In the genomic region with DNA sequence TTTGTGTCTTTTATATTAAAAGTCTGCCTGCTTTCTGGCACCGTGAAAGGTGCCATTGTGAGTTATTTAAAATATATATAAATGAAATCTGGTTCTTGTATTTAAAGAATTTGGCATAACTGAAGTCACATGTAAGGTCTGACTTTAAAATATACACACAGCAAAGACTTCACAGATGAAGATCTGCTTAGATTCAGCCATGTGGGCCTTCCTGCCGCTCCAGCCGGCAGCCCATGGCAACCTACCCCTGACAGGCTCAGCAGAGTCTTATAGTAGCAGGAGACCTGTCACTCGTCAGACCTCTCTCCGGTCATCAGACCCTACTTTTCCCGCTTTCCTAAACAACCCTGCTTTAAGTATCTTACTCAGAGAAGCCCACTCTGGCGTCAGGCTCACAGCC, we compare ENCODE assay signal across 17 mouse cellular contexts.
"Had no signal": no experiment of that assay in that cellular context is flagged by ENCODE, and none has a peak within 500 bp of the region (broad histone marks: within the 10 kb centered on the region; RNA-seq: fewer than 3 reads in every experiment).

No protein-coding gene starts in this region.

- H3K27me3 ChIP-seq: neural tube, embryonic 12.5 days; neural tube, embryonic 13.5 days; neural tube, embryonic 15.5 days; stomach, embryonic 15.5 days had no signal

- H3K4me3 ChIP-seq: neural tube, embryonic 12.5 days; neural tube, embryonic 13.5 days; neural tube, embryonic 15.5 days; stomach, embryonic 15.5 days had no signal

- H3K9me3 ChIP-seq: neural tube, embryonic 12.5 days; neural tube, embryonic 13.5 days; neural tube, embryonic 15.5 days; stomach, embryonic 15.5 days had no signal

- H3K4me2 ChIP-seq: neural tube, embryonic 12.5 days; neural tube, embryonic 13.5 days; neural tube, embryonic 15.5 days; stomach, embryonic 15.5 days had no signal

- H3K9ac ChIP-seq: neural tube, embryonic 12.5 days; neural tube, embryonic 13.5 days; neural tube, embryonic 15.5 days; stomach, embryonic 15.5 days had no signal

- H3K4me1 ChIP-seq: neural tube, embryonic 12.5 days; neural tube, embryonic 13.5 days; neural tube, embryonic 15.5 days; stomach, embryonic 15.5 days had no signal

- H3K27ac ChIP-seq: neural tube, embryonic 12.5 days; neural tube, embryonic 13.5 days; neural tube, embryonic 15.5 days; stomach, embryonic 15.5 days; stomach, postnatal 0 days had no signal

- DNase-seq: retina, postnatal 1 day; right cerebral cortex, adult 18-20 months; right cerebral cortex, postnatal 14 days; right cerebral cortex, postnatal 25 days; right cerebral cortex, postnatal 4 days; spleen, adult 18-20 months; thymus, adult 18-20 months; thymus, adult 2 months; thymus, postnatal 14 days; thymus, postnatal 25 days; thymus, postnatal 36 days; thymus, postnatal 4 days had no signal

- H3K36me3 ChIP-seq: neural tube, embryonic 12.5 days; neural tube, embryonic 13.5 days; neural tube, embryonic 15.5 days; stomach, embryonic 15.5 days had no signal
